Mouse (Mus musculus) kidney, adult 2 months (tissue): ENCODE measurements around the gene Fbxo47. TPM values are rescaled to one million over a fixed set of nuclear protein-coding genes. Genes with fewer than 3 reads are reported as not detected.

Source experiments
- DNase-seq: peaks from one replicate; pipeline ENCODE4 v3.0.0; 2021
- H3K27ac ChIP-seq: fragments of 200-500 bp; 2 replicates; pipeline ENCODE4 v1.5.1; 2012; ENCODE audit warnings: low read depth, low read length, control low read depth, inconsistent platforms; ENCODE audit not compliant: insufficient read depth
- H3K27me3 ChIP-seq: fragments of 200-500 bp; replicated peaks from 2 replicates; pipeline ENCODE4 v1.6.1; 2012; ENCODE audit warnings: mild to moderate bottlenecking, moderate library complexity, low read length, inconsistent platforms; ENCODE audit not compliant: control insufficient read depth, insufficient read depth
- H3K36me3 ChIP-seq: fragments of 200-500 bp; 2 replicates; pipeline ENCODE4 v1.6.1; 2012; ENCODE audit warnings: mild to moderate bottlenecking, moderate library complexity, low read length, inconsistent platforms; ENCODE audit not compliant: control insufficient read depth, insufficient read depth
- H3K4me1 ChIP-seq: fragments of 200-500 bp; 2 replicates; pipeline ENCODE4 v1.6.1; 2011; ENCODE audit warnings: low read length; ENCODE audit not compliant: control insufficient read depth, insufficient read depth
- H3K4me3 ChIP-seq: fragments of 200-500 bp; 2 replicates; pipeline ENCODE4 v1.5.1; 2011; ENCODE audit warnings: mild to moderate bottlenecking, low read depth, low read length, control low read depth; ENCODE audit not compliant: insufficient read depth
- CTCF ChIP-seq: fragments of 200-500 bp; conservative IDR thresholded peaks from 2 replicates; pipeline ENCODE4 v1.5.1; 2011; ENCODE audit warnings: low read depth, mild to moderate bottlenecking, control low read depth, low read length, moderate library complexity, mixed read lengths; ENCODE audit not compliant: insufficient read depth, insufficient read length
- POLR2A ChIP-seq: fragments of 200-500 bp; IDR thresholded peaks from one replicate; pipeline ENCODE4 v1.6.1; 2011; ENCODE audit warnings: low read depth, low read length, control low read depth
- WGBS: fragments of 180-500 bp; shearing (Covaris S2); methylation state at CpG from one replicate; pipeline ENCODE4 v1.1.7; 2018; 5-methylcytosine and 5-hydroxymethylcytosine counted together
- polyA plus RNA-seq: library from polyadenylated mRNA; depleted of rRNA; stranded (reverse); fragments of >200 nt; gene quantifications from 2 replicates; pipeline ENCODE4 v1.2.3, GENCODE M21; 2012

The Fbxo47 gene
- polyA plus RNA-seq, 1 experiment, result 0.33 TPM

- Histone ChIP-seq H3K4me3 (no peak overlapping the region), H3K27ac (no peak overlapping the region), H3K4me1 (peaks cover 13% of the 10 kb centered on the region; the same call in 1 of the 2 replicates), H3K36me3 (no peaks in the 10 kb centered on the region; the same call in 1 of the 2 replicates), H3K27me3 (no peaks in the 10 kb centered on the region)
- TF ChIP-seq CTCF, result no peak
- no peak for TF ChIP-seq POLR2A
- DNase-seq, result no peak
- WGBS, result 88% methylated on average over 15 of the region's 15 CpGs
Observed at GRCm38 (mm10) chr11:97833352-97833751, 50.6 kb downstream of the Fbxo47 start.

GRCm38 (mm10) chr11:97832001-97832400, 52.0 kb downstream of the Fbxo47 start:
- DNase-seq, result peak; percentile 54
- 45% methylated on average over 11 of the region's 11 CpGs for WGBS

DNA sequence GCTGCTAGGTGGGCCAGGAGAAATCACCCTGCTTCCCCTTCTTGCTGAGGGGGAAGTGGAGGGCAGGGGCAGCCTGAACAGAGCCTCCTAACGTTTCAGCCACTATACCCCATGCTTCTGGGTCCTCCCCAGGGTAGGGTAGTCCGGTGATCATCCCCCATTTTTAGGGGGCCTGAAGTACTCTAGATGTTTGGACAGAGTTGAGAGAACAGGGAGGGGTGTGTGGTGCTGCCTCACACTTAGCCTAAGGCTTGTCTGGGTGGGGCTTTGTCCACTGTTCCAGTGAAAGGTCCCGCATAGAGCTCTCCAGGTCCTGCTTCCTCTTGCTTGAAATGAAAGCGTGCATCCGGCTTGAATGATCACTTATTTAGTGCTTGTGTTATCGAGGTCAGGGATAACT, 53.5 kb downstream of the Fbxo47 start:
- H3K27ac ChIP-seq, result no peak overlapping the region
- H3K36me3 ChIP-seq, result no peaks in the 10 kb centered on the region; the same call in 1 of the 2 replicates
- no peak for TF ChIP-seq POLR2A
- no peak for TF ChIP-seq CTCF
- H3K4me1 ChIP-seq, result peaks cover 10% of the 10 kb centered on the region; the same call in 1 of the 2 replicates
- 66% methylated on average over 6 of the region's 6 CpGs for WGBS
- H3K4me3 ChIP-seq, result no peak overlapping the region
- no peaks in the 10 kb centered on the region for H3K27me3 ChIP-seq
- DNase-seq, result no peak

More at GRCm38 (mm10) chr11:97832001-97832400, 52.0 kb downstream of the Fbxo47 start:
- Histone ChIP-seq H3K4me1 (peaks cover 13% of the 10 kb centered on the region; the same call in 1 of the 2 replicates), H3K4me3 (no peak overlapping the region), H3K27ac (peak overlapping the region; percentile 1; the same call in 1 of the 2 replicates), H3K27me3 (no peaks in the 10 kb centered on the region), H3K36me3 (no peaks in the 10 kb centered on the region; the same call in 1 of the 2 replicates)
- TF ChIP-seq CTCF (no peak), POLR2A (no peak)

GRCm38 (mm10) chr11:97829913-97830476, 54.0 kb downstream of the Fbxo47 start:
- H3K36me3 ChIP-seq, result no peaks in the 10 kb centered on the region
- no peaks in the 10 kb centered on the region for H3K27me3 ChIP-seq
- H3K27ac ChIP-seq, result 0 out of 2 replicates have a peak overlapping the region, but pooled peaks have one; percentile 27
- H3K4me3 ChIP-seq, result no peak overlapping the region
- peaks cover 12% of the 10 kb centered on the region; the same call in 1 of the 2 replicates for H3K4me1 ChIP-seq
- peak; percentile 40 for DNase-seq
- 71% methylated on average over 12 of the region's 12 CpGs for WGBS
- TF ChIP-seq CTCF, result no peak
- TF ChIP-seq POLR2A, result no peak

- H3K4me1 ChIP-seq, result peaks cover 16% of the 10 kb centered on the region
- no peak overlapping the region for H3K4me3 ChIP-seq
- H3K36me3 ChIP-seq, result no peaks in the 10 kb centered on the region
- H3K27me3 ChIP-seq, result no peaks in the 10 kb centered on the region
- TF ChIP-seq CTCF (no peak), POLR2A (no peak)
- no peak for DNase-seq
- no peak overlapping the region for H3K27ac ChIP-seq
- WGBS, result 86% methylated on average over 7 of the region's 7 CpGs
Observed at GRCm38 (mm10) chr11:97829365-97829764, 54.6 kb downstream of the Fbxo47 start.

GRCm38 (mm10) chr11:97827654-97828053, 56.3 kb downstream of the Fbxo47 start:
- H3K4me3 ChIP-seq, result no peak overlapping the region
- no peak overlapping the region for H3K27ac ChIP-seq
- H3K4me1 ChIP-seq, result peaks cover 21% of the 10 kb centered on the region
- no peak for TF ChIP-seq POLR2A
- TF ChIP-seq CTCF, result no peak
- 92% methylated on average over 6 of the region's 6 CpGs for WGBS
- H3K27me3 ChIP-seq, result no peaks in the 10 kb centered on the region
- DNase-seq, result no peak
- no peaks in the 10 kb centered on the region for H3K36me3 ChIP-seq

GRCm38 (mm10) chr11:97826414-97826813, 57.5 kb downstream of the Fbxo47 start:
- Histone ChIP-seq H3K27me3 (no peaks in the 10 kb centered on the region), H3K27ac (no peak overlapping the region), H3K4me3 (no peak overlapping the region), H3K4me1 (peaks cover 27% of the 10 kb centered on the region), H3K36me3 (no peaks in the 10 kb centered on the region)
- DNase-seq, result peak; percentile 40
- 60% methylated on average over 7 of the region's 7 CpGs for whole genome bisulfite sequencing
- no peak for TF ChIP-seq CTCF
- TF ChIP-seq POLR2A, result no peak
